Mouse (Mus musculus) olfactory bulb, adult 2 months (tissue): ENCODE measurements around the gene Gadd45gip1. TPM values are rescaled to one million over a fixed set of nuclear protein-coding genes. Genes with fewer than 3 reads are reported as not detected.

Source experiments
- H3K27ac ChIP-seq: fragments of 200-500 bp; 2 replicates; pipeline ENCODE4 v1.5.1; 2012; ENCODE audit warnings: low read depth, low read length; ENCODE audit not compliant: insufficient read depth
- H3K4me1 ChIP-seq: fragments of 200-500 bp; 2 replicates; pipeline ENCODE4 v1.6.1; 2012; ENCODE audit warnings: low read length; ENCODE audit not compliant: control insufficient read depth, insufficient read depth
- H3K4me3 ChIP-seq: fragments of 200-500 bp; 2 replicates; pipeline ENCODE4 v1.5.1; 2012; ENCODE audit warnings: mild to moderate bottlenecking, low read depth, low read length, moderate library complexity; ENCODE audit not compliant: insufficient read depth
- CTCF ChIP-seq: fragments of 200-500 bp; IDR thresholded peaks from 2 replicates; pipeline ENCODE4 v1.5.1; 2012; ENCODE audit warnings: low read depth, mild to moderate bottlenecking, low read length, moderate library complexity; ENCODE audit not compliant: insufficient read depth
- POLR2A ChIP-seq: fragments of 200-500 bp; IDR thresholded peaks from 2 replicates; pipeline ENCODE4 v1.6.1; 2012; ENCODE audit warnings: mild to moderate bottlenecking, low read depth, low read length, moderate library complexity; ENCODE audit not compliant: insufficient read depth
- WGBS: fragments of 180-500 bp; shearing (Covaris S2); methylation state at CpG from one replicate; pipeline ENCODE4 v1.1.7; 2018; 5-methylcytosine and 5-hydroxymethylcytosine counted together
- polyA plus RNA-seq: library from polyadenylated mRNA; stranded (reverse); fragments of >200 nt; gene quantifications from 2 replicates; pipeline ENCODE4 v1.2.4, GENCODE M21; 2012; ENCODE audit warnings: low replicate concordance; ENCODE audit not compliant: missing spikeins, insufficient read depth, insufficient read length

The Gadd45gip1 gene
- polyA plus RNA-seq, 1 experiment = not detected

DNA sequence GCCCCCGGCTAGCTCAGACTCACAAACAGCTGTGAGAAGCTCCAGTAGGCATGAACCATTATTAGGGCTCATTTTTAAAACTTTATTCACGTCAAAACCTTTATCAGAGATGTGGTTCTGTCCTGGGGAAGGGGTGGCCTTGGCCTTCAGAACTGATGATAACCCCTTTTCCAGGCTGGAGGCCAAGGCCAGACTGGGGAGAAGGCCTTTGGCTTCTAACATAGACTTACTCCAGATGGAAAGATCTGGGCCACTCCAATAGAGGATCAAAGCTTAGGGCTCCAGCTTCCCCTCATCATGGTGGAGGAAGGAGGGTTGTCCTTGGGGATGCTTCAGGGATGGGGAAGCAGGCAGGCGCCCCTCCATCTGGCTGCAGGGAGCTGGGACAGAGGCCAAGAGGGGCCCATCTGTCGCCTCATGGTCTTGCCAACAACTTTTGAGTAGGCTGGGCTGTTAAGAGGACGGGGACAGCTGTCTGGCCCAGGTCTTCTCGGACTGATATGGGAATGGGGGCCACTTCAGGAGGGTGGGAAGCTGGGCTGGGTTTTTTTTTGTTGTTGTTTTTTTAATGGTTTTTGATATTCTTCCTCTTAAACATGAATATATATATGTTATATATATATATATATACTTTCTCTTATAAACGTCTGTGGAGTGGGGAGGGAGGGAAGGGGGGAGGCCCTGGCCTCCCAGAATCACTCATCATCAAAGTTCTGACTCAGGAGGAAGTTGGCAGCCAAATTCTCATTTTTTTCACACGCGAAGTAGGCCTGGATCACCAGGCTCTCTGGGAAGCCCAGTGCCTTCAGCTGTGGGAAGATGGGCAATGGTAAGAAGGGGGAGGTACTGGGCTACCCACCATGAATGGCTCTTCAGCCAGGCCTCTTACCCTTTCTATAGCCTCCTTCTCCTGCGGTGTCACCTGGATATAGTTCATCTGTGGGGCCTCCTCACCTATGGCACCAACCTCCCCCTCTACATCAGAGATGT, 3.8 kb downstream of the Gadd45gip1 start:
- no peak for TF ChIP-seq POLR2A
- TF ChIP-seq CTCF = no peak
- no peak overlapping the region for H3K4me3 ChIP-seq
- peaks cover 2% of the 10 kb centered on the region; the same call in 1 of the 2 replicates for H3K4me1 ChIP-seq
- no peak overlapping the region for H3K27ac ChIP-seq
- WGBS = 34% methylated on average over 10 of the region's 10 CpGs

DNA sequence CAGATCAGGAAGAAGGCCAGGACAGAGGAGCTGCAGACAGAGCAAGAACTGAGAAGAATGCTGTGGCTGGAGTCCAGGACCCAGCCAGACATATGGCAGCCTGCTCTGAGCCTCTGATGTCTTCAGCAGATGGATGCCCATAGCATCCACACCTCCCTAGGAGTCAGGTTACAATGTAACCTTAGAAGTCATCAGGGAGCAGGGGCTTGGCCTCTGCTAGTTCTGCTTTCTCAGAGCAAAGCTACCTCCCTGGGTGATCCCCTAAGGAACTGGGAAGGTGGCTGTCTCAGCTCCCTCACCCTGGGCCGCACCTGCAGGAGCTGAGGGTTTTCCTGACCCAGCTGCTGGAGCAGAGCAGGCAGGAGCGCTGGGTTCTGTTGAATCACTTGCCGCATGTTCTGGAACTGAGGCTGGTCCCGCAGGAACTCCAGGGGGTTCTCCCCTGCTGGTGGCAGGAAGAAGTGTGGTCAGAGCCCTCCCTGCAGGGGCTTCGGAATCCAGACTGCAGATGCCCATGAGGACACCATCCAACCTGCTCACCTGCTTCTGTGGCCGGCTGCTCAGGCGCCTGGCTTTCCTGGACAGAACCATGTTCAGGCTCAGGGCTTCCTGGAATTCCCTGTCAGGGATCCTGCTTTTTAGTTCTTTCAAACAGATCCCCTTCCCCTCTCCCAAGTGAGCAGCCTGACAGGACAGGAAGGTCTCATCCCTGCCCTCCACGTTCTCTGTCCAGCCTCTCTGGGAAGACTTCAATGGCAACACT, 6.0 kb downstream of the Gadd45gip1 start:
- no peak overlapping the region for H3K27ac ChIP-seq
- H3K4me1 ChIP-seq = no peaks in the 10 kb centered on the region
- TF ChIP-seq POLR2A (no peak), CTCF (no peak)
- H3K4me3 ChIP-seq = no peak overlapping the region
- WGBS = 70% methylated on average over 8 of the region's 8 CpGs

DNA sequence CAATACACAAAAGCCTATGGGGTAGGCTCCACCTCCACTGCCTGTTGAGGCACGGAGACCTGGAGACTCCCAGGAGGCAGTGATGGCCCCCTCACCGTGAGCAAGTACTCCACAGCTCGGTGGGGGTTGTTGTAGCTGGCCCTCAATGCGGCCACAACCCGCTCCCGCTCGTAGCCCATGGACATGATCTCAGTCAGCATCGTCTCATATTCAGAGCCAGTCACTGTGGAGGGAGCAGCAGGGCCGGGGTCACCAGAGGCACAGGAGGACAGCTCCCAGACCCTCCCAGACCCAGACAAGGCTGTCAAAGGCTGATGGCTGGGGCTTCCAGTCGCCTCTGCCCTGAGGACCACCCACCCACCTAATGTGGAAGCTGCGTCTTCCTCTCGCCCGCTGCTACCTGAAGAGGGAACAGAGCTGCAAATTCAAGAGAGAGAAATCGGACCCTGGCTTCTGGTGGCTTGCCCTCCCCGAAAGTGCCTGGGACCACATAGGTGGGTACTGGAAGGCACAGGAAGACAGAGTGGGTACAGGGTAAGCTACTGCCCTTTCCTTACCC, 6.7 kb downstream of the Gadd45gip1 start:
- Histone ChIP-seq H3K27ac (no peak overlapping the region), H3K4me3 (no peak overlapping the region), H3K4me1 (no peaks in the 10 kb centered on the region)
- WGBS = 83% methylated on average over 15 of the region's 15 CpGs
- TF ChIP-seq CTCF (no peak), POLR2A (no peak)

GRCm38 (mm10) chr8:84838513-84838912, 7.2 kb downstream of the Gadd45gip1 start:
- WGBS = 79% methylated on average over 5 of the region's 5 CpGs
- Histone ChIP-seq H3K4me3 (no peak overlapping the region), H3K4me1 (no peaks in the 10 kb centered on the region), H3K27ac (no peak overlapping the region)
- TF ChIP-seq CTCF (no peak), POLR2A (no peak)

GRCm38 (mm10) chr8:84839411-84839810, 8.1 kb downstream of the Gadd45gip1 start:
- 87% methylated on average over 2 of the region's 2 CpGs for WGBS
- Histone ChIP-seq H3K4me1 (peaks cover under 1% of the 10 kb centered on the region), H3K4me3 (no peak overlapping the region), H3K27ac (no peak overlapping the region)
- TF ChIP-seq CTCF (no peak), POLR2A (no peak)

DNA sequence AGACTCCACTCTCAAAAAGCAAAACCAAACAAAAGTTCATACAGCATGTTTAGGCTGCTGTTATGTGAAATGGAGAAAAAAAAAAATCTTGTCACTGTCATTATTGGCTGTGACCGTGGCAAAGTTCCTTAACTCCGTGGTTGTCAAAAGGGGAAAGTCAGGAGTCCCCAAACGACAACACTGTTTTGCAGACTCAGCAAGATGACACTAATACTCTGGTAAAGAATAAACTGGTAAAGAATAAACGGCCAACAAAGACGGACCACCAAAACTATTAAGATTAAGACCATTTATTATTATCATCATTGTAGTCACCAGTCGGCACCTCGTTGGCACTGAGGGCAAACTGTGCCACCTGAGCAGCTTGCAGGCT, 8.5 kb downstream of the Gadd45gip1 start:
- TF ChIP-seq CTCF (no peak), POLR2A (no peak)
- peaks cover 4% of the 10 kb centered on the region for H3K4me1 ChIP-seq
- no peak overlapping the region for H3K27ac ChIP-seq
- WGBS = 2% methylated on average over 7 of the region's 7 CpGs
- peak overlapping the region; percentile 63 for H3K4me3 ChIP-seq

GRCm38 (mm10) chr8:84840248-84840999, 9.1 kb downstream of the Gadd45gip1 start, which contains the start of gene Rad23a:
Rad23a (minus strand) TSS chr8:84840665.
- peaks cover 4% of the 10 kb centered on the region for H3K4me1 ChIP-seq
- H3K4me3 ChIP-seq = peak within 1 kb of the TSS; percentile 63
- under 1% methylated on average over 48 of the region's 55 CpGs for WGBS
- TF ChIP-seq CTCF (no peak), POLR2A (peak; percentile 43; the same call in 1 of the 2 replicates)
- H3K27ac ChIP-seq = no peak within 1 kb of the TSS

DNA sequence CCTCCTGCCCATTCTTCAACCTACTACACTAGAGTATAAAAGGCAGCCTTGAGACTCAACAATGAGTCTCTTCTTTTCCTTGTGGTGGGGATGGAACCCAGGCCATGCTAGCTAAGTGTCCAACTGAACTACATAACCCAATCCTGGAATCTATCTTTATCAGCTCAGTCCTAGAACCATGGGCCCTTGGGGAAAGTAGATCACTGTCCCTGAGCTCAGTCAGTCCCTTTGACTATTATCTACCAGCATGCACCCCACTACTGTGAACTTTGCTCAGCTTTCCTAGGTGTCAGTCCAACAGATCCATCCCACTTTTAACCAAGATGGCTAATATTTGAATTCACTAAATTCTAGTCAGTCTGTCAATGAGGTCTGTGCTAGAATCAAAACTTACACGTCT, 10.2 kb downstream of the Gadd45gip1 start:
- WGBS = 71% methylated on average over 1 of the region's 1 CpGs
- Histone ChIP-seq H3K4me1 (peaks cover 4% of the 10 kb centered on the region), H3K27ac (no peak overlapping the region), H3K4me3 (no peak overlapping the region)
- TF ChIP-seq CTCF (no peak), POLR2A (no peak)
